Mouse (Mus musculus): ENCODE results near the gene Slc35f3.
"Not testable (repeated sequence)": the region's sequence is repeated elsewhere in the genome, so short reads cannot be mapped to it uniquely, and the experiment has no call there.

The Slc35f3 gene

GRCm38 (mm10) chr8:126339357-126339756 lies 41.0 kb downstream of the Slc35f3 start:
- DNase-seq, result peak; percentile 18

DNA sequence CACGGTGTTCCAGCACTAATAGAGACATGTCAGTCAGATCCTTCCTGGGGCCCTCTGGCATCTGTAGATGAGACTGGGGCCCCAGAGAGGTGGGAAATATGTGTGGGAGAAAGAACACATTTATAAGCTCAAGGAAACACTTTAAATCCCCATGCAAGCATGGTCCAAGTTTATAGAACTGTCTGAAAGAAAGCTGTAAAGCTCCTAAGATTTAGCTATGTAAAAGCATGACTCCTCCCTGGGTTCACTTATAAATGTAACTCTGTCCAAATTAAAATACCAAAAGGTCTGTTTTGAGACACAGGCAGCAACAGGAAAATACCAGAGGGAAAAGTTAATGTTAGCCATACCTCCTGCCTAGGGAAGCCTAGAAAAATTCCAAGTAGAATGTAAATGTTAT lies 42.8 kb downstream of the Slc35f3 start:
- DNase-seq, result no peak

- DNase-seq, result no peak
Observed at GRCm38 (mm10) chr8:126343427-126343826, 45.1 kb downstream of the Slc35f3 start.

- no peak for DNase-seq
Observed at GRCm38 (mm10) chr8:126345100-126345499, 46.7 kb downstream of the Slc35f3 start.

DNA sequence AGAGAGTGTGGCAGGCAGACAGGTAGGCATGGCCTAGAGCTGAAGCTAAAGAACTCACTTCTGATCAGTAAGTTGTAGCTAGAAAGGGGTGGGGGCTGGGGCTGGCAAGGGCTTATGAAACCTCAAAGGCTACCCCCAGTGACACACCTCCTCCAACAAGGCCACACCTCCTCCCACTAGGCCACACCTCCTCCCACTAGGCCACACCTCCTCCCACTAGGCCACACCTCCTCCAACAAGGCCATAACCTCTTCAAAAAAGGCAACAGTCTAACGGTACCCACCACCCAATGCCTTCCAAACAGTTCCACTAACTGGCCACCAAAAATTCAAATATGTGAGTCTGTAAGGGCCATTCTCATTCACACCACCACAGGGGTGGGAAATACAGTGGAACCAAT lies 54.9 kb downstream of the Slc35f3 start:
- DNase-seq, result no peak

GRCm38 (mm10) chr8:126357946-126358345 lies 59.6 kb downstream of the Slc35f3 start:
- DNase-seq, result no peak

DNA sequence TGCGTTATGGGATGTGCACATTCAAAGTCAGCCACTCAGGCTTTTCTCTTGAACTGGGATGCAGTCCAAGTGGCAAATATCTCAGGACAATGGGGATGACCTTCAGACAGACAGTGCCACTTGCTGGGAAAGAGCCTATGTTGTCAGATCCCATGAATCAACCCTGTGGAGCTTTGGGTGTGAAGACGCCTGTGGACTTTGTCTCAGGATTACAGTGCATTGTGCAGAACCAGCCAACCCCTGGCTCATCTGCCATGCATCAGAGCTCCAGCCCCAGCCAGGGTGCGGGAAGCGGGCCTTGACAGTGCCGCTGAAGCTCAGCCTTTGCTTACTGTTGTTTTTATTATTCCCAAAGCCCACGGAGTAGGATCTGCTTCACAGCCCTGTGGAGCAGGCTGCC lies 60.9 kb downstream of the Slc35f3 start:
- peak; percentile 81 for DNase-seq

DNA sequence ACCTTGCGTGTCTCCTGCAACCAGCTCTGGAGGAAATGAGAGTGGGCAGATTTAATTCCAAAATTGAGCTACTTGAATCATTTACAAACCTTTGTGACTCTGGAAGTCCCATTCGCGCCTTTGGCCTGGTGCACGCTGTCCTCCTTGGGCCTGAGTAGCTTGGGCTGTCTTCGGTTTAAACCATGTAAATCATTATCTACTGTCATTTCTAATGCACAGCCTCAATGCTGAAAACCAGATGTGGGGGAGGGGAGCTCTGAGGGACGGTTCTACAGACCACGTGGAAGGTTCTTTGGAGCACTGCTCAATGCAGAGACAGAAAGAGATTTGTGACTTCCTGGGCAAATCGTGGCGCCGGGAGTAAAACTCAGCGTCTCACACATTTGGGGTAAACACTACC lies 61.7 kb downstream of the Slc35f3 start:
- peak; percentile 79 for DNase-seq

- DNase-seq, result no peak
Observed at GRCm38 (mm10) chr8:126360701-126361100, 62.3 kb downstream of the Slc35f3 start.

DNA sequence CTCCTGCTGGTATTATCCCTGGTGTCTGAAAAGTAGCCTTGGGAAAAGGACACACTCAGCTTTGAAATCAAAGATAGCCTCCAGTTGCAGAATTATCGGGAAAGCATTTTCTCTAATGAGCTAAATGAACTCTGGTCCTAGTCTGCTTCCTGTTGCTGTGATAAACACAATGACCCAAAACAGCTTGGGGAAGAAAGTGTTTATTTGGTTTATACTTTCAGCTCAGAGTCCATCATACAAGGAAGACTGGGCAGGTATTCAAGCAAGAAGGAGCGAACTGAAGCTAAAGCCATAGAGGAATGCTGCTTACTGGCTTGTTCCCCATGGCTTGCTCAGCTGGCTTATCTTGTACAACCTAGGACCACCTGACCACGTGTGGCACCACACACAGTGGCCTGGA lies 67.9 kb downstream of the Slc35f3 start:
- no peak for DNase-seq

GRCm38 (mm10) chr8:126368349-126369054 lies 70.1 kb downstream of the Slc35f3 start:
- no peak for DNase-seq

DNA sequence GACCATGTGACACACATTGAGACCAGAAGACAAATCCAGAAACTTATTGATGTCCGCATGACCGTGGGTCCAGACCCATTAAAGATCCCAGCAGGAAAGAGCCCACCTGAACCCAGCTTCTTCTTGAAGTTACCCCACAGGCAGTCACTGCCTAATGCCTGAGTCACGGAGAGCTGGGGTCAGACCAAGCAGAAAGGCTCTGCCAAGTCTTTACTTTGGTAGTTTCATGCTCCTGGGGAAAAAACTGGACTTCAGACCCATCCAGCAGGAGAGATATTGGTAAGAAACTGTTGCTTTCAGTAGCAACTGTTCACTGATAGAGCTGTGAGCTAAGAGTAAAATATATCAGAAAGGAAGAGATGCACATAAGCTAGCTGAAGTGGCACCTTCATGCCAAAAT lies 73.5 kb downstream of the Slc35f3 start:
- DNase-seq, result no peak

DNA sequence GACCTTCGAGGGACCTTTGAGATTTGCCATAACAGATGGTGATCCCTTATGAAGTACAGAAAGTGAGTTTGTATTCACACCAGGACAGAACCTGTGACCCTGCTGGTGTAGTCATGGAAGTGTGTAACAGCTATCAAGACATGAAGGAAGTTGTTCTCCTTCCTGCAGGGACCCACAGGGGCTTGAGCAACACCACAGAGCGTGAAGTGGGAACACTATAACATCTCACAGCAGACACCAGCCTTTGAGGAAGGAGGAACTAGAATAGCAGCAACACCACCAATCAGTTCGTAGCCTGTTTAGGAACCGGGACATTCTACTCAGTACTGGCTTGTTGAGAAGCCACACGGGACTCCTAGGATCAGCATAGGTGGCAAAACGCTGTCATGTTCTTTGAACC lies 81.2 kb downstream of the Slc35f3 start:
- DNase-seq, result no peak

GRCm38 (mm10) chr8:126380141-126380540 lies 81.8 kb downstream of the Slc35f3 start:
- DNase-seq, result peak; percentile 25

- DNase-seq, result no peak
Observed at GRCm38 (mm10) chr8:126381299-126381698, 82.9 kb downstream of the Slc35f3 start.

DNA sequence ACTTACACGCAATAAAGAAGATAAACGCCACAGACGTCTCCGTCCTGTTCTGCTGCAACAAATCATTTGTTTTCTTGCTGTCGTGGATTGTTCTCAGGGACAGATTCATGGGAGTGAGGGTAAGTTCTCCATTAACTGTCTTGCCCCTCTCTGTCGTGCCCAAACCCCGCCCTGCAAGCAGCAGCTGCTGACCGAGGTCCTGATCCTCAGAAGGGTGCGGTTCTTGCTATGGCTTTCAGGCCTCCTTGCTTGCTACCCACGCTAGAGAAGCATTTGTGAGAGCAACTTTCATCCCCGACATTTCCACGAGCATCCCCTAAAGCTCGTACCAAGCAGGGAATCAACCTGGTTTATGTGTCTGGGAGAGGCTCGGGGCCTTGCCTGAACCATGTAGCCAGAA lies 83.9 kb downstream of the Slc35f3 start:
- DNase-seq, result peak; percentile 39

DNA sequence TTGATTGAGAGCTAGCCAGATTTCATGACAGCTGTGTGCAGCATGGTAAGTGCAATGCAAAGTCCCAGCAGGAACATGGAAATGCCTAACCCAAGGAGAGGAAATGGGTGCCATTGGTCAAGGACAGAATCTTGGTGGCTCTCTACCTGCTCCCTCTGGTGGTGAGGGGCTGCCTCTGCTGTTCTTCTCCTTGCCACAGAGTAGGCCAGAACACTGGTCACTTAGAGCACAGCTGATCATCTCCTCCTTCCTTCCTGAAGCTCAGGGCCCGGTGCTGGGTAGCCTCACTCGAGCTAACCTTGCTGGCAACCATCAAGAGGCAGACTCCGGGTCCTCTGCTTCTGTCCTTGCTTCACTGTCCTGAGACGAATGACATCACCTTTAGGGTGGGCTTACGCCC lies 84.4 kb downstream of the Slc35f3 start:
- DNase-seq, result peak; percentile 47

DNA sequence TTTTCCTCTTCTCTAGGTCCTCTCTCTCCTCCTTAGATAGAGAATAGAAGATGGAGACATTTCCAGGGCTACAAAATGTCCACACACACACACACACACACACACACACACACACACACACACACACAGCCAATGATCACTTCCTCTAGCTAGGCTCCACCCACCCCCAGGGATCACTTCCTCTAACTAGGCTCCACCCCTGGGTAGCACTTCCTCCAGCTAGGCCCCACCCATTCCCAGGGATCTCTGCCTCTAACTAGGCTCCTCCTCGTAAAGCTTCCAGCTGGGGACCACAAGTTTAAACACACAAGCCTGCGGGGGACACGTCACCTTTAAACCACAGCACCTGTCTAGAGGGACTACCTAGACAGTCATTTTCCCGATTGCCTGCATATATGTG lies 89.2 kb downstream of the Slc35f3 start:
- DNase-seq, result no peak

- peak; percentile 78 for DNase-seq
Observed at GRCm38 (mm10) chr8:126391541-126391940, 93.2 kb downstream of the Slc35f3 start.

GRCm38 (mm10) chr8:126395386-126395785 lies 97.0 kb downstream of the Slc35f3 start:
- DNase-seq, result no peak

DNA sequence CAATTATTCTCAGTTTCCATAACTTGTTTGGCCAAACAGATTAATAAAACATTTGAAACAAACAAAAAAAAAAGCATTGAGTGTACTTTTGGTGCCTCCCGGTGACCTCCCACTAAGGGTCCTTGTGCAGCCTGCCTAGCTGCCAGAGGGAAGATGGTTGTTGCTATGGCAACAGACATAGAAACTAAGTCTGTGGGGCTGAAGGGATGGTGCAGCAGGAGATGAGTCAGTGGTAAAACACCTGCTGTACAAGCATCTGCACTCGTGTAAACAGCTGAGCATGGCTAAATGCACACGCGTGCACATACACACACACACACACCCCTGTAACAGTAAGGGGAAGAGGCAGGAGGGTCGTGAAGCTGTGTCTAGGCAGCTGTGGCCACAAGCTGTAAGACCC lies 97.6 kb downstream of the Slc35f3 start:
- no peak for DNase-seq

GRCm38 (mm10) chr8:126398349-126398748 lies 100.0 kb downstream of the Slc35f3 start:
- DNase-seq, result peak; percentile 15

- DNase-seq, result not testable (repeated sequence)
Observed at GRCm38 (mm10) chr8:126404550-126404949, 106.2 kb downstream of the Slc35f3 start.

- no peak for DNase-seq
Observed at GRCm38 (mm10) chr8:126405030-126405429, 106.7 kb downstream of the Slc35f3 start.

- no peak for DNase-seq
Observed at GRCm38 (mm10) chr8:126420834-126421233, 122.5 kb downstream of the Slc35f3 start.
